Mouse (Mus musculus): ENCODE results near the gene Cacnb1. TPM values are rescaled to one million over a fixed set of nuclear protein-coding genes. Genes with fewer than 3 reads are reported as not detected.

The Cacnb1 gene
- total and polyA plus RNA-seq, 3 experiments = 0.36 to 0.55 TPM; not detected in 1

DNA sequence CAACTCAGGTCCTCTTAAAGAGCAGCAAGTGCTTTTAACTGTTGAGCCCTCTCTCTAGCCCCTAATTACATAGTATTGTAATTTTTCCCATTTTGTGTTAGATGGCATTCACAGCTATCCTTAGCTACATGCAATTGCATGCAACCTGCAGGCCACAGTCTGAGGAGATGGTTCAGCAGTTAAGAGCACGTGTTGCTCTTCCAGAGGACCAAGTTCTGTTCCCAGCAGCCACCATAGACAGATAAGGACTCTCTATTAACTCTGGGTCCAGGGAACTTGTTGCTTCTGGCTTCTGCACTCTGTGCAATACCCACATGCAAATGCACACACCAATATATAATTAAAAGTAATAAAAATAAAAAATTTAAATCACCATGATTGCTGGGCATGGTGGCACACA, 26.1 kb downstream of the Cacnb1 start:
- no peak overlapping the region for H3K4me3 ChIP-seq (replicated peaks in 1 of 3; ENCODE audit: low read depth in 2 of 3, low read length in 2 of 3, poor library complexity in 1 of 3)
- in situ Hi-C loops (cut with MboI; ENCODE audit: low pct_ligation_motif_present, low pct_unique_long_range_greater_than_20kb, low sequenced_read_pairs) (no loop called here), dilution Hi-C loops (cut with MboI; ENCODE audit: extremely low pct_ligation_motif_present, extremely low pct_unique_long_range_greater_than_20kb, low sequenced_read_pairs) (no loop called here)
- H3K27ac ChIP-seq (ENCODE audit: insufficient read depth, low read depth) = no peak overlapping the region
- H3K27me3 ChIP-seq (replicated peaks) = no peaks in the 10 kb centered on the region
- no peaks in the 10 kb centered on the region for H3K79me2 ChIP-seq (replicated peaks; ENCODE audit: control insufficient read depth, extremely low read depth, insufficient read depth, poor library complexity, severe bottlenecking)
- no peak overlapping the region for H3K4me2 ChIP-seq (ENCODE audit: insufficient read depth, low read depth, poor library complexity, severe bottlenecking)
- H3K36me3 ChIP-seq (replicated peaks in 1 of 2; ENCODE audit: control insufficient read depth in 1 of 2, insufficient read depth in 1 of 2, low read length in 1 of 2) = peaks cover 4 to 12% of the 10 kb centered on the region in 2 experiments
- no peak overlapping the region for H3K9ac ChIP-seq (ENCODE audit: insufficient read depth, low read depth)
- TF ChIP-seq IRF4 (IDR thresholded peaks at IDR 0.05; ENCODE audit: low read depth, low read length) (no peak), ZMIZ1 (IDR thresholded peaks at IDR 0.05; ENCODE audit: low read depth, low read length) (no peak), USF2 (conservative IDR thresholded peaks at IDR 0.05; ENCODE audit: low read depth, low read length) (no peak), EP300 (IDR thresholded peaks at IDR 0.05; ENCODE audit: low read length) (no peak), ZC3H11A (IDR thresholded peaks at IDR 0.05; ENCODE audit: low read depth, low read length) (no peak), CHD2 (IDR thresholded peaks at IDR 0.05; ENCODE audit: low read length) (no peak), ETS1 (conservative IDR thresholded peaks at IDR 0.05; ENCODE audit: low read depth, low read length) (no peak), ELF1 (IDR thresholded peaks at IDR 0.05; ENCODE audit: low read depth, low read length) (no peak), GABPA (IDR thresholded peaks at IDR 0.05; ENCODE audit: insufficient replicate concordance, low read depth, low read length) (no peak), POLR2AphosphoS2 (IDR thresholded peaks at IDR 0.05; ENCODE audit: low read depth, low read length) (no peak), RCOR1 (conservative IDR thresholded peaks at IDR 0.05; ENCODE audit: low read depth, low read length) (no peak), USF1 (IDR thresholded peaks at IDR 0.05; ENCODE audit: low read depth, low read length) (no peak)
- no peak for DNase-seq (ENCODE audit: extremely low read depth)
- H3K9me3 ChIP-seq (replicated peaks; ENCODE audit: low read length) = no peaks in the 10 kb centered on the region
- H3K4me1 ChIP-seq (ENCODE audit: control insufficient read depth in 1 of 2, insufficient read depth in 2 of 2) = peaks cover 34 to 77% of the 10 kb centered on the region in 2 experiments

DNA sequence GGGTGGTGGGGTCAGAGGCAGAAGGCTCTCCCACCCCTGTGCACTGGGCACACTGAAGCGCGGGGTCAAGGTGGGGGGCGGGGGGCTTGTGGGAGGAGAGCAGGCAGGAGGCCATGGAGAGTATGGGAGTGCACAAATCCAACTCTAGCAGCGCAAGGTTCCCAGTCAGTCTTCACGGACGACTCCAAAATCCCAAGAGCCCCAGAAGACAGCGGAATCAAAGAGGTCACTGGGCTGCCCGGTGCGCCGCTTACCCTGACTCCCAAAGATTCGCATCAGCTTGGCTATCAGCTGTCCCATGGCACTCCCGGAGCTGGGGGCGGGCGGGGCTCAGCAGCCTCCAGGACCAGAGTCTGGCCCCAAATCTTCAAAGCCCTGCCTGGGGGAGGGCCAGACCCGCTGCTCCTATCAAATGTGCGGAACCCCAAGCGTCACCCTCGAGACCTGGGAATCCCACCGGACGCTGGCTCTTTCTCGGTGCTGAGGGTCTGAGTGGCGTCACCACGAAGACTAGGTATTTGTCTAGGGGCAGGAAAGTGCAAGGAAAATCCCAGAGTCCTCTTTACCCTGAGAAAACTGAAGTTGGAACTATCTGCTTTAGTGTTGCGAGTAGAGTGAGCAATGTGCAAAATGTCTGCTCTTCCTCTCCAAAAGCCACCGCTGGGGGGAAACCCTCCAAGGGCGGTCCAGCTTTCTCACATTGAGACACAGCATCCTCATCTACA, 27.1 kb downstream of the Cacnb1 start, which contains the start of gene Arl5c:
Gene Arl5c (minus strand): TSS at position 618 of the 725 bp plus-strand sequence.
- dilution Hi-C loops (cut with MboI; ENCODE audit: extremely low pct_ligation_motif_present, extremely low pct_unique_long_range_greater_than_20kb, low sequenced_read_pairs) = no loop called here
- no peak for TF ChIP-seq ZKSCAN1 (IDR thresholded peaks at IDR 0.05; ENCODE audit: borderline replicate concordance, low read depth, low read length)
- TF ChIP-seq UBTF (IDR thresholded peaks at IDR 0.05; ENCODE audit: low read depth, low read length) = 0 out of 2 replicates have a peak, but pooled peaks have one; percentile 20
- peak; percentile 62 for TF ChIP-seq ETS1 (conservative IDR thresholded peaks at IDR 0.05; ENCODE audit: low read depth, low read length)
- TF ChIP-seq MAFK (IDR thresholded peaks at IDR 0.05; ENCODE audit: insufficient replicate concordance, low read length) = no peak
- 0 out of 2 replicates have a peak, but pooled peaks have one; percentile 21 for TF ChIP-seq POLR2AphosphoS2 (IDR thresholded peaks at IDR 0.05; ENCODE audit: low read depth, low read length)
- 0 out of 2 replicates have a peak, but pooled peaks have one; percentile 45 for TF ChIP-seq TCF12 (IDR thresholded peaks at IDR 0.05; ENCODE audit: low read depth, low read length)
- peak; percentile 78; the same call in 1 of the 2 replicates for TF ChIP-seq IRF4 (IDR thresholded peaks at IDR 0.05; ENCODE audit: low read depth, low read length)
- no peak for TF ChIP-seq RCOR1 (conservative IDR thresholded peaks at IDR 0.05; ENCODE audit: low read depth, low read length)
- TF ChIP-seq POLR2A (IDR thresholded peaks at IDR 0.05; ENCODE audit: low read depth, low read length) = peak; percentile 63
- TF ChIP-seq PAX5 (IDR thresholded peaks at IDR 0.05; ENCODE audit: low read length) = no peak
- 0 out of 2 replicates have a peak, but pooled peaks have one; percentile 31 for TF ChIP-seq TBP (conservative IDR thresholded peaks at IDR 0.05; ENCODE audit: low read depth, low read length)
- TF ChIP-seq MAZ (IDR thresholded peaks at IDR 0.05; ENCODE audit: low read depth, low read length) = peak; percentile 8; the same call in 1 of the 2 replicates
- TF ChIP-seq CHD1 (IDR thresholded peaks at IDR 0.05; ENCODE audit: low read depth, low read length) = peak; percentile 86; the same call in 1 of the 2 replicates
- no peak for TF ChIP-seq JUND (conservative IDR thresholded peaks at IDR 0.05; ENCODE audit: low read depth, low read length)
- no peak for TF ChIP-seq CHD2 (IDR thresholded peaks at IDR 0.05; ENCODE audit: low read length)
- peak; percentile 75; the same call in 1 of the 2 replicates for TF ChIP-seq SIN3A (IDR thresholded peaks at IDR 0.05; ENCODE audit: low read length)
- TF ChIP-seq MXI1 (IDR thresholded peaks at IDR 0.05; ENCODE audit: low read depth, low read length) = 0 out of 2 replicates have a peak, but pooled peaks have one; percentile 18
- TF ChIP-seq NELFE (IDR thresholded peaks at IDR 0.05; ENCODE audit: low read depth, low read length) = peak; percentile 57; the same call in 1 of the 2 replicates
- no peak for TF ChIP-seq USF2 (conservative IDR thresholded peaks at IDR 0.05; ENCODE audit: low read depth, low read length)
- TF ChIP-seq SMC3 (IDR thresholded peaks at IDR 0.05; ENCODE audit: low read depth, low read length) = peak; percentile 42
- TF ChIP-seq ZC3H11A (IDR thresholded peaks at IDR 0.05; ENCODE audit: low read depth, low read length) = no peak
- TF ChIP-seq MEF2A (IDR thresholded peaks at IDR 0.05; ENCODE audit: borderline replicate concordance, low read depth, low read length) = peak; percentile 61; the same call in 1 of the 2 replicates
- no peak for TF ChIP-seq GABPA (IDR thresholded peaks at IDR 0.05; ENCODE audit: insufficient replicate concordance, low read depth, low read length)
- TF ChIP-seq MYC (IDR thresholded peaks at IDR 0.05; ENCODE audit: low read depth, low read length) = no peak
- TF ChIP-seq EP300 (IDR thresholded peaks at IDR 0.05; ENCODE audit: low read length) = no peak
- TF ChIP-seq ZMIZ1 (IDR thresholded peaks at IDR 0.05; ENCODE audit: low read depth, low read length) = peak; percentile 29; the same call in 1 of the 2 replicates

More for the DNA sequence above, 27.1 kb downstream of the Cacnb1 start, which contains the start of gene Arl5c:
- H3K4me3 ChIP-seq (replicated peaks in 1 of 3; ENCODE audit: low read depth in 2 of 3, low read length in 2 of 3, poor library complexity in 1 of 3) = peak within 1 kb of the TSS; percentile 65 to 76 (median 75)
- in situ Hi-C loops (cut with MboI; ENCODE audit: low pct_ligation_motif_present, low pct_unique_long_range_greater_than_20kb, low sequenced_read_pairs) = no loop called here
- peak within 1 kb of the TSS; percentile 84 for H3K9ac ChIP-seq (ENCODE audit: insufficient read depth, low read depth)
- H3K27ac ChIP-seq (ENCODE audit: insufficient read depth, low read depth) = peak within 1 kb of the TSS; percentile 85
- H3K9me3 ChIP-seq (replicated peaks; ENCODE audit: low read length) = no peaks in the 10 kb centered on the region
- peaks cover 4 to 18% of the 10 kb centered on the region in 2 experiments for H3K36me3 ChIP-seq (replicated peaks in 1 of 2; ENCODE audit: control insufficient read depth in 1 of 2, insufficient read depth in 1 of 2, low read length in 1 of 2)
- H3K79me2 ChIP-seq (replicated peaks; ENCODE audit: control insufficient read depth, extremely low read depth, insufficient read depth, poor library complexity, severe bottlenecking) = no peaks in the 10 kb centered on the region
- DNase-seq (ENCODE audit: extremely low read depth) = peak; percentile 67
- H3K4me1 ChIP-seq (ENCODE audit: control insufficient read depth in 1 of 2, insufficient read depth in 2 of 2) = peaks cover 26 to 69% of the 10 kb centered on the region in 2 experiments
- no peaks in the 10 kb centered on the region for H3K27me3 ChIP-seq (replicated peaks)
- peak within 1 kb of the TSS; percentile 92 for H3K4me2 ChIP-seq (ENCODE audit: insufficient read depth, low read depth, poor library complexity, severe bottlenecking)
